Mouse (Mus musculus): ENCODE measurements around the gene Vmn1r138. TPM values are rescaled to one million over a fixed set of nuclear protein-coding genes. Genes with fewer than 3 reads are reported as not detected.
"Not testable (repeated sequence)": the region's sequence is repeated elsewhere in the genome, so short reads cannot be mapped to it uniquely, and the experiment has no call there.

Vmn1r138 gene
- total RNA-seq (2014; rRNA removed) (not detected in 2 replicates), polyA plus RNA-seq (2015; fragmentation: Nextera tagmentation; extraction: Ambion mirVana) (not detected in 2 replicates)

DNA sequence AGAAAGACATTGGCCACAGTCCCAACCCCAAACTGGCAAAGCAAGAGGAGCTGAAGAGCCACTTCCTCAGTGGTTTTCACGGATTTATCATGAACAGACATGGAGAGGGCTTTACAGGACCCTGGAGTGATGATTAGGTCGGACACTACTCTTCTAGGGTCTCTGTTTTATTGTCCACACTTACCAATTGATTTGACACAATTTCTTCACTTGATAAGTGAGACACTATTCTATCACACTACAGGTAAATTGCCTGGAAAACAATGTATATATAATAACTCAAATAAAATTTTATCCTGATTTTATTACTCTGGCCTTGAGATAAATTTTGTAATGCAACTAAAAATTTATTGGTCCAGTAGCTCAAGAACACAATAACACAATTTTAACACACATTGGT, at the start of gene Vmn1r138:
TSS of gene Vmn1r138 (minus strand) at position 101 of the 400 bp plus-strand sequence.
- H3K4me2 ChIP-seq (ENCODE audit: low read depth); H3K9me3 ChIP-seq (ENCODE audit: low read length); H3K27me3 ChIP-seq (ENCODE audit: insufficient read depth, low read length); ATAC-seq; H3K36me3 ChIP-seq (ENCODE audit: insufficient read depth); H3K9ac ChIP-seq; H3K4me3 ChIP-seq (ENCODE audit: low read depth, low read length); H3K4me1 ChIP-seq (ENCODE audit: insufficient read depth); DNase-seq; H3K27ac ChIP-seq (ENCODE audit: low read depth, low read length): not testable (repeated sequence)
- no CpG with 5 or more reads among the region's 2 CpGs for WGBS

DNA sequence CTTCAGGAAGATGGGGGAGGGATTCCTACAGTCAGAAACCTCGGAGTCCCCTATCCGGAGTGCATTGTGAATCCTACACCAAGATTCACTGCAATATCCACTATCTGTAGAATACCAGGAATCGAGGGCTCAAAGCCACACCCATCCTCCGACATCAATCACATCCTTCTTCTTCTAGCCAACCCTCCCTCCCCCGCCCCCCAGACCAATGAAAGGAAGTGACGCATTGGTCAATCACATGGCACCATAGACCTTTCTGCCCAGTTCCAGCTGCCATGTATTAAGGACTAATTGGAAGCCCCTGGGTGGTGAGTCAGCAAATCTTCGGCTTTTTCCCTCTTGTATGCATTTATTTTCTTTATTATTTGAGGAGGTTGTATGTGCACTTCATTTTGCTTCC, 40.1 kb upstream of the Vmn1r138 start, which contains the start of gene Vmn1r139:
TSS of gene Vmn1r139 (plus strand) at position 301 of the 400 bp plus-strand sequence.
- not testable (repeated sequence) for H3K27me3 ChIP-seq (ENCODE audit: insufficient read depth, low read length); H3K36me3 ChIP-seq (ENCODE audit: insufficient read depth); ATAC-seq; H3K27ac ChIP-seq (ENCODE audit: low read depth, low read length); H3K4me1 ChIP-seq (ENCODE audit: insufficient read depth); H3K9me3 ChIP-seq (ENCODE audit: low read length); DNase-seq; H3K4me3 ChIP-seq (ENCODE audit: low read depth, low read length); H3K4me2 ChIP-seq (ENCODE audit: low read depth); H3K9ac ChIP-seq
- WGBS: no CpG with 5 or more reads among the region's 7 CpGs

DNA sequence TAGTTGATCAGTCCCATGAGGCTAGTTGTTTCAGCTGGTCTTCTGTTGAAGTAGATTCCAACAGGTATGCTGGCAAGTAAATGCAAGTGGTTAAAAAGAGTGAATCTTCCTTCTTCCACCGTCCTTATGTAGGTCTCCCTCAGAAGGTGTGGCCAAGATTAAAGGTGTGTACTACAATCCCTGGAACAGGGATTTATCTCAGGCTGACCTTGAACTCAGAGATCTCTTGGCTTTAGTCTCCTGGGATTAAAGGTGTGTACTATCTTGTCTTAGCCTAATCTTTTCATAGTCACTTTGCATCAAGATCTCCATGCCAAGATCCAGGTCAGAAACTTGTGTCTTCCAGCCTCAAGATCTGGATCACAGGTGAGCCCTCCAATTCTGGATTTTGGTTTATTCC, 27.5 kb upstream of the Vmn1r138 start, which contains the start of gene Gm6176:
TSS of gene Gm6176 (minus strand) at position 101 of the 400 bp plus-strand sequence.
- WGBS: no CpG with 5 or more reads among the region's 1 CpGs
- H3K27me3 ChIP-seq (ENCODE audit: insufficient read depth, low read length); H3K36me3 ChIP-seq (ENCODE audit: insufficient read depth): not testable (repeated sequence)

DNA sequence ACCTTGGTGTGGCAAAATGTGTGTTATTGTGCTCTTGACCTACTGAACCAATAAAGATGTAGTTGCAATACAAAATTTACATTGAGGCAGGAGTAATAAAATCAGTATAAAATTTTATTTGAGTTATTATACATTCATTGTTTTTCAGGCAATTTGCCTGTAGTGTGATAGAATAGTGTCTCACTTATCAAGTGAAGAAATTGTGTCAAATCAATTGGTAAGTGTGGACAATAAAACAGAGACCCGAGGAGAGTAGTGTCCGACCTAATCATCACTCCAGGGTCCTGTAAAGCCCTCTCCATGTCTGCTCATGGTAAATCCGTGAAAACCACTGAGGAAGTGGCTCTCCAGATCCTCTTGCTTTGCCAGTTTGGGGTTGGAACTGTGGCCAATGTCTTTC, 34.4 kb downstream of the Vmn1r138 start, which contains the start of gene Vmn1r137:
TSS of gene Vmn1r137 (plus strand) at position 301 of the 400 bp plus-strand sequence.
- ATAC-seq; H3K27ac ChIP-seq (ENCODE audit: low read depth, low read length); H3K9me3 ChIP-seq (ENCODE audit: low read length); H3K4me2 ChIP-seq (ENCODE audit: low read depth); H3K27me3 ChIP-seq (ENCODE audit: insufficient read depth, low read length); H3K4me3 ChIP-seq (ENCODE audit: low read depth, low read length); H3K36me3 ChIP-seq (ENCODE audit: insufficient read depth); DNase-seq; H3K4me1 ChIP-seq (ENCODE audit: insufficient read depth); H3K9ac ChIP-seq: not testable (repeated sequence)
- no CpG with 5 or more reads among the region's 3 CpGs for WGBS

More for the DNA sequence above, 27.5 kb upstream of the Vmn1r138 start, which contains the start of gene Gm6176:
- H3K9ac ChIP-seq; H3K27ac ChIP-seq (ENCODE audit: low read depth, low read length); H3K4me1 ChIP-seq (ENCODE audit: insufficient read depth); H3K4me2 ChIP-seq (ENCODE audit: low read depth); ATAC-seq; H3K4me3 ChIP-seq (ENCODE audit: low read depth, low read length); DNase-seq; H3K9me3 ChIP-seq (ENCODE audit: low read length): not testable (repeated sequence)

Other genes starting within 250 kb of the Vmn1r138 start
- gene Gm4177, start 232.2 kb downstream of the Vmn1r138 start, total RNA-seq (2014; rRNA removed): not detected in 2 replicates
- gene Gm4177, start 232.2 kb downstream of the Vmn1r138 start, polyA plus RNA-seq (2015; fragmentation: Nextera tagmentation; extraction: Ambion mirVana): not detected in 2 replicates
- not detected in 2 replicates for gene Vmn1r135, start 196.5 kb downstream of the Vmn1r138 start, total RNA-seq (2014; rRNA removed)
- gene Vmn1r135, start 196.5 kb downstream of the Vmn1r138 start, polyA plus RNA-seq (2015; fragmentation: Nextera tagmentation; extraction: Ambion mirVana): not detected in 2 replicates
- gene Gm5725, start 184.6 kb downstream of the Vmn1r138 start, total RNA-seq (2014; rRNA removed): not detected in 2 replicates
- not detected in 2 replicates for gene Gm5725, start 184.6 kb downstream of the Vmn1r138 start, polyA plus RNA-seq (2015; fragmentation: Nextera tagmentation; extraction: Ambion mirVana)
- gene Gm5891, start 107.6 kb downstream of the Vmn1r138 start, total RNA-seq (2014; rRNA removed): not detected in 2 replicates
- gene Gm5891, start 107.6 kb downstream of the Vmn1r138 start, polyA plus RNA-seq (2015; fragmentation: Nextera tagmentation; extraction: Ambion mirVana): not detected in 2 replicates
- gene Vmn1r137, start 34.3 kb downstream of the Vmn1r138 start, total RNA-seq (2014; rRNA removed): not detected in 2 replicates
- not detected in 2 replicates for gene Vmn1r137, start 34.3 kb downstream of the Vmn1r138 start, polyA plus RNA-seq (2015; fragmentation: Nextera tagmentation; extraction: Ambion mirVana)
- gene Gm6176, start 27.4 kb upstream of the Vmn1r138 start, total RNA-seq (2014; rRNA removed): not detected in 2 replicates
- not detected in 2 replicates for gene Gm6176, start 27.4 kb upstream of the Vmn1r138 start, polyA plus RNA-seq (2015; fragmentation: Nextera tagmentation; extraction: Ambion mirVana)
- not detected in 2 replicates for gene Vmn1r139, start 40.2 kb upstream of the Vmn1r138 start, total RNA-seq (2014; rRNA removed)
- gene Vmn1r139, start 40.2 kb upstream of the Vmn1r138 start, polyA plus RNA-seq (2015; fragmentation: Nextera tagmentation; extraction: Ambion mirVana): not detected in 2 replicates
- gene Gm16451, start 89.3 kb upstream of the Vmn1r138 start, total RNA-seq (2014; rRNA removed): not detected in 2 replicates
- not detected in 2 replicates for gene Gm16451, start 89.3 kb upstream of the Vmn1r138 start, polyA plus RNA-seq (2015; fragmentation: Nextera tagmentation; extraction: Ambion mirVana)
- gene Gm10666, start 105.8 kb upstream of the Vmn1r138 start, total RNA-seq (2014; rRNA removed): not detected in 2 replicates
- gene Gm10666, start 105.8 kb upstream of the Vmn1r138 start, polyA plus RNA-seq (2015; fragmentation: Nextera tagmentation; extraction: Ambion mirVana): not detected in 2 replicates
- not detected in 2 replicates for gene Vmn1r142, start 135.1 kb upstream of the Vmn1r138 start, total RNA-seq (2014; rRNA removed)
- gene Vmn1r142, start 135.1 kb upstream of the Vmn1r138 start, polyA plus RNA-seq (2015; fragmentation: Nextera tagmentation; extraction: Ambion mirVana): not detected in 2 replicates
- not detected in 2 replicates for gene Vmn1r143, start 160.5 kb upstream of the Vmn1r138 start, total RNA-seq (2014; rRNA removed)
- not detected in 2 replicates for gene Vmn1r143, start 160.5 kb upstream of the Vmn1r138 start, polyA plus RNA-seq (2015; fragmentation: Nextera tagmentation; extraction: Ambion mirVana)
- gene Gm8653, start 172.4 kb upstream of the Vmn1r138 start, total RNA-seq (2014; rRNA removed): not detected in 2 replicates
- not detected in 2 replicates for gene Gm8653, start 172.4 kb upstream of the Vmn1r138 start, polyA plus RNA-seq (2015; fragmentation: Nextera tagmentation; extraction: Ambion mirVana)
- not detected in 2 replicates for gene Gm8453, start 200.6 kb upstream of the Vmn1r138 start, total RNA-seq (2014; rRNA removed)
- not detected in 2 replicates for gene Gm8453, start 200.6 kb upstream of the Vmn1r138 start, polyA plus RNA-seq (2015; fragmentation: Nextera tagmentation; extraction: Ambion mirVana)

Data from forebrain, postnatal 0 days (tissue).